In the genomic region with DNA sequence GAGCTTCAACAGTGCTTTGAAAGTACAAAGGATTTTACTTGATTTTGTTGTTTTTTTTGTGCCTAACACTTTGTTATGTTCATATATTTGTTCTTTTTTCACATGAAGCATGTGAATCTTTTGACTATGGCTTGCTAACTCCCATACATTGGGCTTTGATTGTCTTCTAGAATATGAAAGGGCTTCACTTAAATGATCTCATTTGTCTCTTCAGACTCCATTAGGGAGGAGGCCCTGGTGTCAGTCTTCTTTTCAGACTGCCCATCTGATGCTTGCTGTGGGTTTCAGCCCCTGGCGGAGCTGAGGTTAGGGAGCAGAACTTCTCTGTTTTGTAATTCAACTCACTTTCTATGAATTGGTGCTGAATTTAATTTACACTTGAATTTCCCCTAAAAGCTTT, we compare ENCODE assay signal across 16 mouse cellular contexts. TPM values are rescaled to one million over a fixed set of nuclear protein-coding genes. Genes with fewer than 3 reads are reported as not detected.
DNase-seq lines count a peak whose midpoint lies in the region; ATAC-seq and TF ChIP-seq lines count a peak whose summit lies in the region.
"Had no signal": no experiment of that assay in that cellular context is flagged by ENCODE, and none has a peak within 500 bp of the region (broad histone marks: within the 10 kb centered on the region; RNA-seq: fewer than 3 reads in every experiment).

No protein-coding gene starts in this region.

- ATAC-seq in forebrain, embryonic 11.5 days (replicated peaks; ENCODE audit: low FRiP score): 0 out of 2 replicates have a peak, but pooled peaks have one; percentile 38
- no peak for ATAC-seq in hindbrain, embryonic 12.5 days (ENCODE audit: low FRiP score)
- no peak for ATAC-seq in neural tube, embryonic 13.5 days (ENCODE audit: low read depth)
- no peak for ATAC-seq in stomach, postnatal 0 days (ENCODE audit: low FRiP score, low TSS enrichment)

- H3K4me3 ChIP-seq in layer of hippocampus, adult 2 months: peak overlapping the region; percentile 81; the same call in 1 of the 2 replicates
- H3K4me3 ChIP-seq in forebrain, embryonic 11.5 days (ENCODE audit: low read depth, low read length): no peak overlapping the region
- no peak overlapping the region for H3K4me3 ChIP-seq in hindbrain, embryonic 12.5 days
- H3K4me3 ChIP-seq in neural tube, embryonic 13.5 days: peak overlapping the region; percentile 8; the same call in 1 of the 2 replicates
- H3K4me3 ChIP-seq in stomach, postnatal 0 days (ENCODE audit: low read depth, low read length): no peak overlapping the region
- H3K4me3 ChIP-seq: embryonic facial prominence, embryonic 12.5 days; limb, embryonic 13.5 days; megakaryocyte, embryonic 14.5 days had no signal

- no peaks in the 10 kb centered on the region for H3K27me3 ChIP-seq in forebrain, embryonic 11.5 days (ENCODE audit: control insufficient read depth, insufficient read depth, low read length)
- no peaks in the 10 kb centered on the region for H3K27me3 ChIP-seq in hindbrain, embryonic 12.5 days
- no peaks in the 10 kb centered on the region for H3K27me3 ChIP-seq in neural tube, embryonic 13.5 days
- H3K27me3 ChIP-seq in stomach, postnatal 0 days (ENCODE audit: control insufficient read depth, insufficient read depth, low read length): no peaks in the 10 kb centered on the region
- H3K27me3 ChIP-seq: embryonic facial prominence, embryonic 12.5 days; limb, embryonic 13.5 days had no signal

- H3K4me2 ChIP-seq in forebrain, embryonic 11.5 days (ENCODE audit: low read depth, low read length, severe bottlenecking): no peak overlapping the region; the same call in 1 of the 2 replicates
- peak overlapping the region; percentile 28 for H3K4me2 ChIP-seq in hindbrain, embryonic 12.5 days (replicated peaks)
- peak overlapping the region; percentile 80 for H3K4me2 ChIP-seq in neural tube, embryonic 13.5 days
- no peak overlapping the region for H3K4me2 ChIP-seq in stomach, postnatal 0 days (replicated peaks; ENCODE audit: low read depth)
- H3K4me2 ChIP-seq: embryonic facial prominence, embryonic 12.5 days; limb, embryonic 13.5 days; lung, embryonic 14.5 days had no signal

- peaks cover 6% of the 10 kb centered on the region; the same call in 1 of the 2 replicates for H3K4me1 ChIP-seq in forebrain, embryonic 11.5 days (replicated peaks; ENCODE audit: control insufficient read depth, insufficient read depth, low read length)
- H3K4me1 ChIP-seq in hindbrain, embryonic 12.5 days: peaks cover 39% of the 10 kb centered on the region
- H3K4me1 ChIP-seq in neural tube, embryonic 13.5 days (replicated peaks): peaks cover 48% of the 10 kb centered on the region
- peaks cover 6% of the 10 kb centered on the region; the same call in 1 of the 2 replicates for H3K4me1 ChIP-seq in stomach, postnatal 0 days (replicated peaks; ENCODE audit: control insufficient read depth, insufficient read depth)

- no peak for TF ChIP-seq EP300 in stomach, postnatal 0 days (optimal IDR thresholded peaks at IDR 0.05)

- H3K9me3 ChIP-seq in forebrain, embryonic 11.5 days (ENCODE audit: control insufficient read depth, low read length): no peaks in the 10 kb centered on the region
- no peaks in the 10 kb centered on the region for H3K9me3 ChIP-seq in hindbrain, embryonic 12.5 days (replicated peaks)
- no peaks in the 10 kb centered on the region for H3K9me3 ChIP-seq in neural tube, embryonic 13.5 days
- H3K9me3 ChIP-seq in stomach, postnatal 0 days (ENCODE audit: control insufficient read depth, low read length): no peaks in the 10 kb centered on the region
- H3K9me3 ChIP-seq: embryonic facial prominence, embryonic 12.5 days; limb, embryonic 13.5 days; megakaryocyte, embryonic 14.5 days had no signal

- peak overlapping the region; percentile 97 for H3K27ac ChIP-seq in layer of hippocampus, adult 2 months
- no peak overlapping the region for H3K27ac ChIP-seq in forebrain, embryonic 11.5 days (ENCODE audit: low read depth, low read length)
- H3K27ac ChIP-seq in hindbrain, embryonic 12.5 days: no peak overlapping the region
- H3K27ac ChIP-seq in neural tube, embryonic 13.5 days (replicated peaks): no peak overlapping the region
- H3K27ac ChIP-seq in stomach, postnatal 0 days (replicated peaks): no peak overlapping the region
- H3K27ac ChIP-seq: embryonic facial prominence, embryonic 12.5 days; heart, adult 2 months; limb, embryonic 13.5 days had no signal

- no peaks in the 10 kb centered on the region for H3K36me3 ChIP-seq in forebrain, embryonic 11.5 days (ENCODE audit: control insufficient read depth, insufficient read depth, low read length)
- no peaks in the 10 kb centered on the region for H3K36me3 ChIP-seq in hindbrain, embryonic 12.5 days
- H3K36me3 ChIP-seq in neural tube, embryonic 13.5 days: no peaks in the 10 kb centered on the region
- no peaks in the 10 kb centered on the region for H3K36me3 ChIP-seq in stomach, postnatal 0 days (ENCODE audit: control insufficient read depth, insufficient read depth, low read length)
- H3K36me3 ChIP-seq: embryonic facial prominence, embryonic 12.5 days; limb, embryonic 13.5 days had no signal

- peak; percentile 18; the same call in 1 of the 2 replicates for TF ChIP-seq CTCF in layer of hippocampus, adult 2 months (conservative IDR thresholded peaks at IDR 0.05)
- TF ChIP-seq CTCF in stomach, postnatal 0 days (IDR thresholded peaks at IDR 0.05; ENCODE audit: low read depth): no peak

- DNase-seq in layer of hippocampus, adult 2 months (ENCODE audit: low spot score in 2 of 2): no peak
- no peak for DNase-seq in layer of hippocampus, adult 9-10 months (ENCODE audit: low spot score)
- peak; percentile 52 for DNase-seq in forebrain, embryonic 11.5 days (ENCODE audit: low spot score)
- no peak for DNase-seq in layer of hippocampus, adult 9-11 months
- DNase-seq in stomach, postnatal 0 days (ENCODE audit: low spot score): no peak
- DNase-seq in cerebellum, adult 9-10 months: no peak
- DNase-seq: adrenal gland, postnatal 10 days; cerebellum, adult 2 months; heart, adult 2 months; kidney, adult 8-10 months; lung, embryonic 14.5 days had no signal

- no peak overlapping the region for H3K9ac ChIP-seq in forebrain, embryonic 11.5 days (ENCODE audit: low read length)
- H3K9ac ChIP-seq in hindbrain, embryonic 12.5 days: no peak overlapping the region
- H3K9ac ChIP-seq in neural tube, embryonic 13.5 days: no peak overlapping the region; the same call in 1 of the 2 replicates
- H3K9ac ChIP-seq in stomach, postnatal 0 days (ENCODE audit: low read length): no peak overlapping the region
- H3K9ac ChIP-seq: embryonic facial prominence, embryonic 12.5 days; limb, embryonic 13.5 days; lung, embryonic 14.5 days had no signal

- WGBS in forebrain, embryonic 11.5 days: 3% methylated on average over 1 of the region's 1 CpGs
- 23% methylated on average over 1 of the region's 1 CpGs for WGBS in hindbrain, embryonic 12.5 days
- WGBS in neural tube, embryonic 13.5 days: 23% methylated on average over 1 of the region's 1 CpGs
- 88% methylated on average over 1 of the region's 1 CpGs for WGBS in stomach, postnatal 0 days

RNA-seq across cellular contexts. Expression of a gene that starts 5.2 kb away (rescaled TPM):
- 10 to 100 TPM; 82.6 to 87.3 TPM for total RNA-seq in layer of hippocampus, adult 2 months (2021)
- polyA plus RNA-seq in forebrain, embryonic 11.5 days (2014; fragmentation: Nextera tagmentation; extraction: Ambion mirVana): 9.7 and 11.5 TPM in 2 replicates
- polyA plus RNA-seq in hindbrain, embryonic 12.5 days (2016; fragmentation: Nextera tagmentation; extraction: Ambion mirVana): 8.9 and 9.4 TPM in 2 replicates
- 6.9 and 7.5 TPM in 2 replicates for polyA plus RNA-seq in neural tube, embryonic 13.5 days (2015; fragmentation: Nextera tagmentation; extraction: Ambion mirVana)
- polyA plus RNA-seq in stomach, postnatal 0 days (2015; fragmentation: Nextera tagmentation; extraction: Ambion mirVana): 1.3 and 1.5 TPM in 2 replicates

Comparison
In these comparisons a context has a peak if more than half of its experiments do, and no peak if none do; other contexts are left out.
1. H3K4me3 ChIP-seq: peak in layer of hippocampus, adult 2 months (single experiment) and neural tube, embryonic 13.5 days (single experiment); none in forebrain, embryonic 11.5 days (single experiment), hindbrain, embryonic 12.5 days (single experiment) and stomach, postnatal 0 days (single experiment).
2. H3K4me2 ChIP-seq: peak in hindbrain, embryonic 12.5 days (single experiment) and neural tube, embryonic 13.5 days (single experiment); none in forebrain, embryonic 11.5 days (single experiment) and stomach, postnatal 0 days (single experiment).